Mouse (Mus musculus) cerebellum, adult 18-20 months (tissue): ENCODE measurements around the gene Ddit4.
"Not testable (repeated sequence)": the region's sequence is repeated elsewhere in the genome, so short reads cannot be mapped to it uniquely, and the experiment has no call there.

Experiments
- DNase-seq, 2 experiments: peaks; one replicate each; pipeline ENCODE4 v3.0.0; 2021

The Ddit4 gene

GRCm38 (mm10) chr10:59951211-59952151 lies at the start of gene Ddit4:
TSS of gene Ddit4 (minus strand) at chr10:59951834.
- peak; percentile 100 for DNase-seq

DNA sequence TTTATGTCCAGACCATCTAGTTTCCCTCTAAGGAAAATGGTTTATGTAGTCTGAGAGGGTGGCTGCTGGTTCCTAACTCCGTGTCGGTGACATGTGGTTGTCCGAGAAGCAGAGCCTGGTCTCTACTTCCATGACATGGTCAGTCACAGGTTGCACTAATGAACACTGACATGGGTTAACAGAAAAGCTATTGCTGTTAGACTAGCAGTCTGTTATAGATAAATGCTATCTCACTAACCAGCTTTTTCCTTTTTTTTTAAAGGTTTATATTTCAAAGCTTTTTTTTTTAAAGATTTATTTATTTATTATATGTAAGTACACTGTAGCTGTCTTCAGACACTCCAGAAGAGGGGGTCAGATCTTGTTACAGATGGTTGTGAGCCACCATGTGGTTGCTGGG lies 47.4 kb upstream of the Ddit4 start:
- no peak for DNase-seq

- peak; percentile 58 to 72 for DNase-seq
Measured at GRCm38 (mm10) chr10:59997591-59997990, 46.0 kb upstream of the Ddit4 start.

GRCm38 (mm10) chr10:59995889-59996288 lies 44.3 kb upstream of the Ddit4 start:
- DNase-seq, result no peak

DNA sequence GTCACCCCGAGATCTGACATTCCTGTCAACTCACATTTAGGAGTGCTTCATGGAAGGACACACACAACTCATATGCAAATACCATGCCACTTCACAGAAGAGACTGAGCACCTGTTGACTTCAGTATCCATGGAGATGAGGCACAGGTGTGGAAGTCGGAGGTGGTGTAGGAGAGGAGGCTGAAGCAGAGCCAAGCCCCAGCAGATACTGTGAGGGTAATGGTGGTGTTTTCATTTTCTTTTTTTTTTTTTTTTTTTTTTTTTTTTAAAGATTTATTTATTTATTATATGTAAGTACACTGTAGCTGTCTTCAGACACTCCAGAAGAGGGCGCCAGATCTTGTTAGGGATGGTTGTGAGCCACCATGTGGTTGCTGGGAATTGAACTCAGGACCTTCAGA lies 42.2 kb upstream of the Ddit4 start:
- not testable (repeated sequence) for DNase-seq

- no peak for DNase-seq
Measured at GRCm38 (mm10) chr10:59992024-59992423, 40.4 kb upstream of the Ddit4 start.

- DNase-seq, result no peak
Measured at GRCm38 (mm10) chr10:59991262-59991880, 39.7 kb upstream of the Ddit4 start.

GRCm38 (mm10) chr10:59990393-59990792 lies 38.8 kb upstream of the Ddit4 start:
- no peak for DNase-seq

DNA sequence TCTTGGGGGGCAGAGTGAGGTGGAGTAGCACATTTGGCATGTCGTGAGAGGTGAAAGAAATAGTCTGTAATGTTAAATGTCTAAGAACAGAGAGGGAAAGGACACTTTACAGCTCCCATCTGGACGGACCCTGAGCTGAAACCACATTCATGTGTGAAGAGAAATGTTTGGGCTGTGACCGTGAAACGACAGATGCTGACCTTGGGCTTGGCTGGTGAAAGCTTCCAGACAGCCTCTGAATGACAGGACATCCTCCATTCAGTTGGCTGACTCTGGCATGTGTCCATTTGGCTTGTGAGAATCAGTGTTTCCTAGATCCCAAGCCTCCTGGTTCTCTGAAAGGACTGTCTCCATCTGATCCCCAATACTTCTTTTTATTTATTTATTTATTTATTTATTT lies 36.4 kb upstream of the Ddit4 start:
- DNase-seq, result no peak

GRCm38 (mm10) chr10:59982379-59982873 lies 30.8 kb upstream of the Ddit4 start:
- DNase-seq, result no peak

- no peak for DNase-seq
Measured at GRCm38 (mm10) chr10:59981792-59982191, 30.2 kb upstream of the Ddit4 start.

GRCm38 (mm10) chr10:59981336-59981735 lies 29.7 kb upstream of the Ddit4 start:
- DNase-seq, result no peak

- no peak for DNase-seq
Measured at GRCm38 (mm10) chr10:59980815-59981244, 29.2 kb upstream of the Ddit4 start.

DNA sequence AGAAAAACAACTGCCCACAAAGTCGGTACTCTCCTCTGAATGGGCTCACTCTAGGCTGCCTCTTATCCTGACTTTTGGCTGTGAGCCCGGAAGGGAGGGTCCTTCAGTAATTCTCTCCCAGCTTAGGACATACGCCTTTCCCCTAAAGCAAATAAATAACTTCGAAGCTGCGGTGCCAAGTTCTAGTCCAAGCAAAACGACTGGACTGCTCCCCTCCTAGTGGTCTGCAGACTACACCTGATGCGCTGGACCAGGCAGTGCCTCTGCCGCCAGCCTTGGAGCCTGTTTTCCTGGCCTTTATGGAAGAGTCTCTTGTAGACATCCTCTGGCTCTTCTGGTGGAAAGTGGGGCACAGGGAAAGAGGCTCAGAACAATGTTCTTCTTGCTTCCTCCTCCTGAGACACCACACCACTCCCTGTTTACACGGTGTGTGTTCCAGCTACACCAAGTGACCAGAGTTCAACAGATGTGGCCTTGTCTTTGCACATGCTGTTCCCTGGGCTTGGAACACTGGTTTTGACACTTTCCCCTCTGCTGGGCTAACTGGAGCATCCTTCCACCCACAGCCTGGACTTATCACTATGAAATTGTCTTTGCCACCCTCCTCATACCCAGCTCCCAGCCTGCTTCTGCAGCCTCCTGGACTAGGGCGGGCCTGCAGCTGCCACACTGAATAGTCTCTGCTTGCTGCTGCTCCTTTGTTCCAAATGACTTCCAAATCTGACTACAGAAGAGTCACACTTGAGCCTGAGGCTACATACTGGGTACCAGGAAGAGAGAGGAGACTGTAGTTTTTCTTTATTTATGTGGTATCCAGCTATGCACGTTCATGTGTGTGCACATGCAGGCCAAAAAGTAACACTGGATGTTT lies 27.5 kb upstream of the Ddit4 start:
- DNase-seq, result no peak

GRCm38 (mm10) chr10:59978401-59978800 lies 26.8 kb upstream of the Ddit4 start:
- DNase-seq, result no peak

DNA sequence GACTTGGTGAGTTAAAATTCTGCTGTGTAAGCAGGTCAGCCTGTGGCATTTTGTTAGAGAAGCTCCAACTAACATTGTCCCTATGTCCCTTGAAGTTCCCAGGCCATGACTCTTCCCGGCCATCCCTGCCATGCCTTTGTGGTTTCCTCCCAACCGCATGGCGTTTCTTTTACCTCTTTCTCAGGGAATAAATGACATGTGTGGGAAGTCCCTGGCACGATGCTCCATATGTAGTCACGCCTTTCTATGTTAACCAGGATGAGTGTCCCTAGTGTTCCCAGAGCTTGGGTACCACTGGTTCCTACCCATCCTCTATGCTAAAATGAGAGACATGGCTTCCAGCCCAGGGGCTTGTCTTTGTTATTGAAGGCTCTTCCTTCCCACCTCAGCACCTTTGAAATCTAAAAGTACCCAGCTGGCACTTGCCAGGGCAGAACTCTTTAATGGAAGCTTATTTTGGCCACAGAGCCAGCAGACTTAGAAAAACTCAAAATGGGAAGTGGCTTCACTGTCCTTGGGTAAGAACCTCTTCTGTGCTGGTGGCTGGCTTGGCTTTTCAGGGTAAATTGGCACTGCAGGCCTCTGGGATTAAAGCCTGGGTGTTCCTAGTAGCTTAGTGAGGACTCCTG lies 26.2 kb upstream of the Ddit4 start:
- no peak for DNase-seq

DNA sequence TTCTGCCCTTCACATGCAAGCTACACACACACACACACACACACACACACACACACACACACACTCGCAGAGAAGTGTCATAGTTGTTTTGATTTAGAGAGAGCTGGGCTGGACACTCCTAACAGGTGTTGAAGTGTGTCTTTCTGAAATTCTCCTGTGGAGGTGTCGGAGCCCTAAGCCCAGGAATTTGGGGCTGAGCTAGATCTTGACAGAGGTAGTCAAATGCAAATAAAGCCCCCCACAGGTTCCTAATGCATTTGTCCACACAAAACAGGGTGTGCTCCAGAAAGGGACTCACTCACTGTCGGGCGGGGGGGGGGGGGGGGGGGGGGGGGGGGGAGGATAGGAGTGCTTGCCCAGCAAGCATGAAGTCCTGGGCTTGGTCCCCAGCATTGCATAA lies 25.5 kb upstream of the Ddit4 start:
- DNase-seq, result no peak

GRCm38 (mm10) chr10:59974786-59975185 lies 23.2 kb upstream of the Ddit4 start:
- DNase-seq, result no peak

GRCm38 (mm10) chr10:59974191-59974664 lies 22.6 kb upstream of the Ddit4 start:
- peak; percentile 59 to 66 for DNase-seq

DNA sequence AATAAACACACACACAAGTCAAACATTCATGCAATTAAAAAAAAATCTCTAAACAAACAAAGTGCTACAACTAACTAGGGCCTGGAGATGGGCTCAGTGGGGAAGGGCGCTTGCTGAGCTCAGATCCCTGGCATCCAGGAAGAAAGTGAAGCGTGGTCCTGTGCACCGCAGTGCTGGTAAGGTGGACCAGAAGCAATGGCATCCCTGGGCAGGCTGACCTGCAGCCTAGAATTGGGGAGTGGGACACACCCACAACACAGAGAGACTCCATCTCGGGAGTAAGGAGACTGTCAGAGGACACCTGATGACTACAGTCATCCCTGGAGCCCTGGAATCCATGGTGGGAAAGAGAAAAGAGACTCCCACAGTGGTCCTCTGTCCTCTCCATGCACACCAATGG lies 21.8 kb upstream of the Ddit4 start:
- DNase-seq, result no peak

GRCm38 (mm10) chr10:59972999-59973398 lies 21.4 kb upstream of the Ddit4 start:
- DNase-seq, result no peak

- DNase-seq, result no peak
Measured at GRCm38 (mm10) chr10:59972534-59972933, 20.9 kb upstream of the Ddit4 start.
